Mouse (Mus musculus) ovary, postnatal 14 days (tissue): ENCODE data around the gene Cep162.

ENCODE experiments used
- DNase-seq: peaks from one replicate; pipeline ENCODE4 v3.0.0; 2022; ENCODE audit warnings: low spot score

The Cep162 gene

DNA sequence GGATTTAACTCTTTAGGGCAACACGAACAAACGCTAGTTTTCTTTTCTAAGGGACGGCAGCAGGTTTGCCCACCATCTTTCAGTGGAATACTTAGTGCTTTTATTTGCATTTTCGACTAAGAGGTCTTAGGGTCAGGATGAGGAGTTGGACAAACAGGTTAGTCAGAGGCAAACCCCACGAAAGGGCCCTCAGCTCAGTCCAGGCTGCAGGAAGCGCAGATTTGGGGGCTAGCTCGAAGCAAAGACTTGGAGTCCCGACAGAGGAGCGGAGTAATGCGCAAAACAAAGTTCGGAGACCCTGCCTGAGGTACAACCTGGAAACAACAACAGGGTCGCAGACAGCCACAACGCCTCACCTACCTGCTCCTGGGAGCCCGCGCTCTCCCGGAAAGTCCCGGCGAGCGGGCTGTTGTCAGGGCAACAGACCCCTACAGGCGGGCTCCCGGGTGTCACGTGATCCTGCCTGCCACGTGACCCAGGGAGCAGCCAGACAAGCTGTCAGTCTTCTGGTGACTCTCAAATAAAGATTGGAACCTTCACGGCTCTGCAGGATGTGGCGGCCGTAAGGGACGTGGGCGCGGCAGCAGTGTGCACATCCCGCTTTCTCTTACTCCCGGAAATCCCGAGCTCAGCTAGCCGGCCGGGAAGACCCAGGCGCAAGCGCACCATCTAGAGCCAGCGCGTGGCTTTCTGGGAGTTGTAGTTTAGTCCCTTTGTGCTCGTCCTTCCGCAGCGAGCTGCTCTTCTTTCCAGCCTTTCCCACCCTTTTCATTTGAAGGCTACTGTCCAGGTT is at the start of gene Cep162:
Cep162 (minus strand) TSS at position 634 of the 793 bp plus-strand sequence.
- DNase-seq, result peak; percentile 75

- DNase-seq, result no peak
Observed at GRCm38 (mm10) chr9:87303196-87303595, 47.9 kb upstream of the Cep162 start.

GRCm38 (mm10) chr9:87298900-87299299 is 43.6 kb upstream of the Cep162 start:
- DNase-seq, result no peak

DNA sequence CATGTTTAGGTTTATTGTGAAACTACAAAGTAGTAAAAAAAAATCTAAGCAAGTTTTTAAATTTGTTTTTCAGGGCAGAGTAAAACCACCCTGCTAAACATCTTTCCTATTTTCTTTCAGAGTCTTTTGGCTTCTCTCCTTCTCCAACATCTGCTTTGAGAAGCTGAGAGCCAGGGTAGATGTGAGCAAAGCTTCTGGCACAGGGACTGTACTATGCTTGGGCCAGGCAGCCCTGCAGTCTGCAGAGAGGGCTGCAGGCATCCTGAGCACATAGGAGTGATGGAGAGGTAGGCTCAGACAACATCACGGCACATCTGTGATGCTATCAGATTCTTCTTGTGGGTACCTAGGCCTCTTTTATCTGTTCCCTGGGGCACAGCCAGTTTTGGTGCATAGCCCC is 42.2 kb upstream of the Cep162 start:
- DNase-seq, result no peak

DNA sequence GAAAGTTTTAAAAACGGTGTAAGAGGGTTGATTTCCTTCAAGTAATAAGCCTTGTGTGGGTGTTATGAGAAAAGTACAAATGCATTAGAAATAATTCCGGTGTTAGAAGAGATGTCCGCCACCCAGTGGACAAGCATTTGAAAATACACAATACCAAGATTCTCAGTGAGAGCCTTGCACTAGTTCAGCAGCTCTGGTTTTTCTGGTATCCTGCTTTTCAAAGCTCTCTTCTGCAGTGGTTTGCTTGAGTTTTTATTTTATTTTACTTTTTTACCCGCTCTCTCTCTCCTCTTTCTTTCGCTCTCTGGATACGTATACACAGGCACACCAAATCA is 327 bp upstream of the Cep162 start:
- no peak for DNase-seq

- no peak for DNase-seq
Observed at GRCm38 (mm10) chr9:87248118-87248517, 7.2 kb downstream of the Cep162 start.

DNA sequence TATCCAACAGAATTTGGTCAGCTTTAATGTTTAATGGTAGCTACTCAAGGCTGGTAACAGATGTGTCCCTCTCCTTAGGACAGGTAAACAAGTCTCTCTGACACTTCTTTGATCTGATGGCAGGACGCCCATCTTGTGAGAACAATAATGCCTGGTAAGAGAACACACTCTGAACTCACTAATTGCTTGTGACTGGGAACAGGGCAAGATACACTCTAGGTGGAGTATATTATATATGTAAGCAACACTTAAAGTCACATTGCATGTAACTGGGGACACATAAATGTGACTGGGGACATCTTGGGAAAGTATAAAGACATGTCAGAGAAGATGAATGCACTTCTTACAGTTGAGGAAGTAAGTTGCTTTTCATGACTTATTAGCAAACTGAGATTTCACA is 7.7 kb downstream of the Cep162 start:
- DNase-seq, result no peak

DNA sequence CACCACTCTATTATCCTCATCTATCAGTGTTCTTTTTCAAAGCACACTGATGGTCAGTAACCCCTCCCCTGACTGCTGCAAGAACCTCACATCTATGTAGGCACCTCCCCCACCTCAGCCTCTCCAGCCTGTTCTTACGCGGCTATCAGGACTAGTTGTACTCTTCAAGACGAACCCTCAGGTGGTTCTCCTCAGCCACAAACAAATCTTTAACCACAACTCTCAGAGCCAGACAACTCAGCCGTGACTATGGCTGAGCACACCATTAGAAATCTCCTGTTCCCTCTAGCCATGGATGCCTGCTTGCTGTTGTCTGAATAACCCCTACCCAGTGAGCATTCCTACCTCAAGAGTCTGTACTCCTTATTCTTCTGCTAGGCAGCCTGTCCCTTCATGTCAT is 42.1 kb downstream of the Cep162 start:
- DNase-seq, result no peak

GRCm38 (mm10) chr9:87210830-87211339 is 44.5 kb downstream of the Cep162 start:
- DNase-seq, result no peak

DNA sequence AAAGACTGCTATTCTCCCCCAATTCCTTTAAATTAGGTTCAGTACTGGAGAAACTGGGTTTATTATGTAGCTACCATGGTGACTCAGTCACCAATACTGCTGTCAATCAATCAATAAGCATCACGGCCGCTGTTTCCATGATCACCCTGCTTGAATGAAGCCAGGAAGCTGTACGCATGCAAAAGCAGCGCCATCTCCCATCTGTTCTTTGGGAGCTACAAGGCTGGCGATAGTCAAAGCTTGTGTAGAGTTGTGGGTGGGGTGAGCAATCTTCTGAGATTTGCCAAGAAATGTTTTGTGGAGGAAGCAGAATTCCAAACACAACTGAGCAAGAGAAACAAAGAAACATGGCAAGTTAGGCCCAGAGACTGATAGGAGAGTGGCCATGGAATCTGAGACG is 52.9 kb downstream of the Cep162 start:
- DNase-seq, result no peak

GRCm38 (mm10) chr9:87200919-87201318 is 54.4 kb downstream of the Cep162 start:
- no peak for DNase-seq

GRCm38 (mm10) chr9:87200426-87200825 is 54.9 kb downstream of the Cep162 start:
- no peak for DNase-seq

- DNase-seq, result no peak
Observed at GRCm38 (mm10) chr9:87198036-87198435, 57.3 kb downstream of the Cep162 start.

- no peak for DNase-seq
Observed at GRCm38 (mm10) chr9:87197277-87197676, 58.1 kb downstream of the Cep162 start.

DNA sequence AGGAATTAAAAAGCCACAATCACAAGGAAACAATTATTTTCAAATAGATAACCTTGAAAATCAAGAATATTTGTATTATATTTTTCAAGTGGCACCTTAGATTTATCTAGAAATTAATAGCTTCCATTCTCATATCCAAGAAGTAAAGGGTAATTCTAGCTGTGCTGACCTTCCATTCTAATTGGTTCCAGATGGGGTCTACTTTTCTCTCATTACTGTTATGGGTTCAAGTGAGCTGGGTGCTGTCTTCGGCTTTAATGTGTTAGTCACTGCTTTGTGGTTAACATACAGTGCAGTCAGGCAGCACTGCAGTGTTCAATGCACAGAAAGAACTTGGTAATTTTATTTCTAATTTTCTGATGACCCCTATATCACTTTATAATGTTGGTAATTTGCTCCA is 61.6 kb downstream of the Cep162 start:
- no peak for DNase-seq

- DNase-seq, result no peak
Observed at GRCm38 (mm10) chr9:87187336-87187735, 68.0 kb downstream of the Cep162 start.

DNA sequence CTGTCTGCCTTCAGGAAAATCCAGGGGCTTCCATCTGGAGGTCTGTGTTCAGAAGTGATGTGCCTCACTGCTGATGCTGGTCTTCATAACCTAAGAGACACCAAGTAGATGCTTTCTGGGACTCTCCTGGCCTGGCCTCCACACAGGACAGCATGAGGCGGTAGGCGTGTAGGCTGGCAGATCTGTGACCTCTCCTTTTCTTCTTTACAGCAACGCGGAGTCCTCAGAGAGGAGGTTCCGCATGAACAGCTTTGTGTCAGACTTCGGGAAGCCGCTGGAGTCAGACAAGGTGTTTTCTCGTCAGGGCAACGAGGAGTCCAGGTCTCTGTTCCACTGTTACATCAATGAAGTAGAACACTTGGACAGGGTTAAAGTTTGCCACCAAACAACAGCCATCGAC is 73.1 kb downstream of the Cep162 start:
- no peak for DNase-seq

DNA sequence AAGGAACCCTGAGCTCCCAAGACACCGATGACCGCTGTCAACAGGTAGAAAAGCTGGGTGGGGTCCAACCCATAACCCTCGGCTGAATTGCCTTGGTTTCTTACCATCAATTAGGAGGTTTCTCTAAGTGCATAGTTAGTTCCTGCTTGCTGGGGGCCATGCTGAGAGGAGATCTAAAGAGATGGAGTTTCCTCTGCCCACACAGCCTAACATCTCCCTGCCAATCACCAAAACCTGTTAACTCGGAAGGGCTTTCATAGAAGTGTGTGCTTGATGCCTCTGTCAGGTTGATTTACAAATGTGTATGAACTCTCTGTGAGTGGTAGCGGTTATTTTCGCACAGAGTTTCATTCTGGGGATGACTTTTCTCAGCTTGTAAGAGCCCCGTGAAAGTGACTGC is 76.8 kb downstream of the Cep162 start:
- DNase-seq, result no peak

DNA sequence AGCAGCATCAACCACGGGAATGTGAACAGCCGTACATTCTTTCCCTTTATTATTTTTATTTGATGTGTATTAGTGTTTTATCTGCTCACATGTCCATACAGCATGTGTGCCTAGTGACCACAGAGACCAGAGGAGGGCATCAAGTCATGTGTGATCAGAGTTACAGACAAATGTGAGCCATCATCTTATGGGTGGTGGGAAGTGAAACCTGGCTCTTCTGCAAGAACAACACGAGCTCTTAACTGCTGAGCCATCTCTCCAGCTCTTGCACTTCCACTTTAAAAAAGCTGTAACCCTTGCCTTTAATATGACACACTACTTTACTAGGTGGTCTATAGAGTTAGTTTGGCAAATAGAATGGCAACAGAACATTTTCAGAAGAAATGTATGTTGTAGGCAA is 83.8 kb downstream of the Cep162 start:
- DNase-seq, result no peak

DNA sequence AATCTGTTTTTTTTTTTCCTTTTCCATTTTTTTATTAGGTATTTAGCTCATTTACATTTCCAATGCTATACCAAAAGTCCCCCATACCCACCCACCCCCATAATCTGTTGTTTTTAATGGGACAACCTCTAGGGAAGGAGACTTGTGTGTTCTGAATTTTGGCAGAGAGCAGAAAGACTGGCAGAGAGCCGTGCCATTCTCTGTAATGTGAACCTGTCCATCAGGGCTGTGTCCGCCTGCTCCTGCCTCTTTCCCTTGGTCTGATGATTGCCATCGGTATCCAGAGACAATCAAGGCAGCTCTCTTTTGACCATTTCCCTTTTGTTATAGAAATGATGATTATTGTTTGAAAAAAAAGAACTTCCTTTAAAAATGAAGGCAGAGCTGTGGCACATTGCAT is 84.4 kb downstream of the Cep162 start:
- no peak for DNase-seq

- DNase-seq, result no peak
Observed at GRCm38 (mm10) chr9:87169144-87169543, 86.2 kb downstream of the Cep162 start.

- DNase-seq, result no peak
Observed at GRCm38 (mm10) chr9:87168051-87168450, 87.3 kb downstream of the Cep162 start.

DNA sequence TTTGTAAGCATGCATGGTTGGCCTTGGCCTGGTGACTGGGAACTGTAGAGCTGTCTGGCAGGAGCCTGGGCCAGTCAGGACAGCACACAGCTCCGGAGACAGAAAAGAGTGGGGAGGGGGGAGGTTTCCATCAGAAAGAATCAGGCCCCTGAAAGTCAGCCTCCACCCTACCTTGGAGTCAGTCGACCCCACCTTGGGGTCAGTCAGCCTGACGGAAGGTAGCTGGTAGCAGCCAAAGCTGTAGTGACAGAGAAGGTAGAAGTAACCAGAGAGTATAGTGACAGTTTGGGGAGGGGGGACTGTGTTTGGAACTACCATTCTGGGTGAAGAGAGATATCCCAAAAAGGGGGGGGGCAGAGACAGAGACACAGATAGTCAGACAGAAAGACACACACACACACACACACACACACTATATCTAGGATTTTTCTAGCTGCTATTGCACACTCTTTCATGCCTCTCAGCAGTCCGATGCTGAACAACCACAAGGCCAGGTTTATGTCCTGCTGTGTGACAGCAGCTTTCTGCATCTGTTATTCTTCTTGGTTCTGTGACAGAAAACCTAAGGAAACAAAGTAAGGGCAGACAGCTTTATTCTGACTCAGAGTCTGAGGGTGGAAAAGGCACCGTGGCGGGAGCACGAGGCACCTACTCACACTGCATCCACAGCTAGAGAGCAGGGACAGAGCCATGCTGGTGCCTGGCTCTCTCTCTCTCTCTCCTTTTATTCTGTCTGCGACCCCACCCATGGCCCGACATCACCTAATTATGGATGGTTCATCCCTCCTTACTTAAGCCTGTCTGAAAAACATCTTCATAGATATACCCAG is 88.1 kb downstream of the Cep162 start:
- no peak for DNase-seq
